Mouse (Mus musculus) hindbrain, embryonic 11.5 days (tissue): ENCODE measurements at regions not wholly inside any gene's neighbourhood (a gene's known extent, or its start where the extent isn't known, plus 50 kb on each side); places are given as distances from the start of the nearest gene placed in this dataset.
"Not testable (repeated sequence)": the region's sequence is repeated elsewhere in the genome, so short reads cannot be mapped to it uniquely, and the experiment has no call there.

Experiments used
- ATAC-seq: fragments of 200-750 bp; cut with Nextera tagmentation; 2 replicates; pipeline ENCODE4 v1.8.0; 2017; ENCODE audit warnings: mild to moderate bottlenecking, moderate TSS enrichment, moderate library complexity; ENCODE audit not compliant: low FRiP score
- DNase-seq: peaks from one replicate; pipeline ENCODE4 v3.0.0-alpha.2; 2015; ENCODE audit warnings: low spot score
- H3K27ac ChIP-seq: fragments of 300-500 bp; sonication (generic); 2 replicates; pipeline ENCODE4 v1.5.1; 2014; ENCODE audit warnings: mild to moderate bottlenecking, low read depth, low read length
- H3K27me3 ChIP-seq: fragments of 300-500 bp; sonication (generic); 2 replicates; pipeline ENCODE4 v1.6.1; 2014; ENCODE audit warnings: mild to moderate bottlenecking, low read length, moderate library complexity, mixed read lengths; ENCODE audit not compliant: control insufficient read depth, insufficient read depth
- H3K36me3 ChIP-seq: fragments of 300-500 bp; sonication (generic); 2 replicates; pipeline ENCODE4 v1.6.1; 2014; ENCODE audit warnings: mild to moderate bottlenecking, low read length, moderate library complexity, mixed read lengths; ENCODE audit not compliant: control insufficient read depth, insufficient read depth
- H3K4me1 ChIP-seq: fragments of 300-500 bp; sonication (generic); replicated peaks from 2 replicates; pipeline ENCODE4 v1.6.1; 2014; ENCODE audit warnings: low read length, mixed read lengths; ENCODE audit not compliant: control insufficient read depth, insufficient read depth
- H3K4me2 ChIP-seq: fragments of 300-500 bp; sonication (generic); replicated peaks from 2 replicates; pipeline ENCODE4 v1.6.1; 2014; ENCODE audit warnings: mild to moderate bottlenecking, low read depth, low read length
- H3K4me3 ChIP-seq: fragments of 300-500 bp; sonication (generic); 2 replicates; pipeline ENCODE4 v1.5.1; 2014; ENCODE audit warnings: low read depth, low read length
- H3K9ac ChIP-seq: fragments of 300-500 bp; sonication (generic); 2 replicates; pipeline ENCODE4 v1.6.1; 2014; ENCODE audit warnings: low read depth, low read length
- H3K9me3 ChIP-seq: fragments of 300-500 bp; sonication (generic); 2 replicates; pipeline ENCODE4 v1.6.1; 2016; ENCODE audit warnings: low read length; ENCODE audit not compliant: control insufficient read depth
- WGBS: fragments of 180-500 bp; shearing (Covaris S2); extraction: QIAGEN DNeasy Blood & Tissue Kit; methylation state at CpG from one replicate; pipeline ENCODE4 v1.1.7; 2014; 5-methylcytosine and 5-hydroxymethylcytosine counted together

DNA sequence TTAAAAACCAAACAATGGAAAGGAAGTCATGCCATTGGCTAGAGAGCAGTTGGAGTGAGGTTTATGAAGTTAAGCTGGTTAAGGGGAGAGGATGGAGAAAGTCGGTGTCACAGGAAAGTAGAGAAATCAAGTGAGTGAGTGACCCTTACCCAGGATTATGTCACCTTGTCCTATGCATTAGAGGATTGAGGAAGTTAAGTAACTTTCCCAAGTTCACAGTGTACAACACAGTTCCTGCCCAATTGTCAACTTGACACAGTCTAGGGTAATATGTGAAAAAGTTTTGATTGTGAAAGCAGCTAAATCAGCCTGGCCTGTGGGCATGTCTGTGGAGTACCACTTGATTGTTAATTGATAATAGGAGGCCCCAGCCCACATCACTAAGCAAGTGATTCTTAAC lies 156.0 kb upstream of the Creb1 start:
- H3K4me3 ChIP-seq, H3K27me3 ChIP-seq, DNase-seq, H3K4me2 ChIP-seq, ATAC-seq, H3K9me3 ChIP-seq, H3K9ac ChIP-seq, H3K27ac ChIP-seq, H3K36me3 ChIP-seq, H3K4me1 ChIP-seq: not testable (repeated sequence)
- 91% methylated on average over 1 of the region's 1 CpGs for WGBS

DNA sequence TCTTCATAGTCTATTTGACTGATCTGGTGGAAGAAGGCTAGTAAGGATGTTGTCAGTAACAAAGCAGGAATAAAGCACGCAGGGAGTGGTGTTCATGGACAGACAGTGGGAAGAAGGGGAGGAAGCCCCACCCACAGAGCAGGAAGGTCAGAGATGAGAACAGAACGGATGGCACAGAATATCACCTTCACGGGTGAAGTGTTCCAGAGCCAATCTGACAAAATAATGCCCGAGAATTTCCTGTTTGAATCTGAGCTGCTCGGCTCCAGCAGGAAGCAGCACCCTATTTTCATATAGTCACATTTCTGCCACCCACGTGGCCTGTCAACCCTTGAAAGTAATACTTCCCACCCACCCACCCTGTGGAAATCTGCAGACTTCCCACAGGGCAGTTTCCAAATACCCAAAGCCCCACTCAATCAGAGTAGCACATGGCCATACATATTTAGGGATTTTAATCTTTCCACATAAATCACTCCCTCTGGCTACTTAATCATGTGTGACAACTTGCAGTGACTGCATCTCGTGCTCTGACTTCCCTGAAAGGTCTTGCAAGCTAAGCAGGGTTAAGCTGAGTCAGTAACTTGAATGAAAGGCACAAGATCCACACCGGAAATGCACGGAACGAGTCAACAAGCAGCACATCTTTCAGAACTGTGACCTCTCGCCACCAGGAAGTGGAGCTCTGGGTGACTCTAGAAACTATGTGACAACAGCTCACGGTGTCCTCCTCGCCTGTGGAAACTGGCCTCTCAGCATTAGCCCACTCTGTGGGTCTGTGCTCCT lies 158.0 kb upstream of the Creb1 start:
- ATAC-seq (no peak), DNase-seq (no peak)
- Histone ChIP-seq H3K27me3 (no peaks in the 10 kb centered on the region), H3K36me3 (no peaks in the 10 kb centered on the region), H3K27ac (no peak overlapping the region), H3K4me2 (no peak overlapping the region), H3K9me3 (no peaks in the 10 kb centered on the region), H3K9ac (no peak overlapping the region), H3K4me3 (no peak overlapping the region), H3K4me1 (no peaks in the 10 kb centered on the region)
- 69% methylated on average over 13 of the region's 13 CpGs for WGBS

DNA sequence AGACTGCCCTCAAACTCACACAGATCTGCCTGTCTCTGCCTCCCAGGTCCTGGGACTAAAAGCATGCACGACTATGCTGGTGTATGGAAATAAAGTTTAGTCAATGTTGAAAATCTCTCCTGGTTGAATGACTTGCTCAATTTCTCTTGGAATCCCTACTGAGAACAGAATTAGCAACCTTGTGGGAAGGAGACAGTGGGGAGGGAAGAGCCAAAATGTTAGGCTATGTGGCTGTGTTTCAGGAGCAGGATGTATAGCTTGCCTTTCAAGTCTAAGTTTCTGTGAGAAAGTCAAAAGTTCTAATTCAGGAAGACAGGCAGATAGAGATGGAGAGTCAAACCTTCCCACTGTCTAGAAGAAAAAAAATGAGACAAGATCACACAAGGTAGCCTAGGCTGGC lies 168.3 kb upstream of the Creb1 start:
- Histone ChIP-seq H3K36me3 (no peaks in the 10 kb centered on the region), H3K9me3 (no peaks in the 10 kb centered on the region), H3K27me3 (no peaks in the 10 kb centered on the region), H3K4me2 (no peak overlapping the region), H3K4me1 (no peaks in the 10 kb centered on the region), H3K27ac (no peak overlapping the region), H3K4me3 (no peak overlapping the region), H3K9ac (no peak overlapping the region)
- WGBS, result 86% methylated on average over 1 of the region's 1 CpGs
- ATAC-seq (no peak), DNase-seq (no peak)

DNA sequence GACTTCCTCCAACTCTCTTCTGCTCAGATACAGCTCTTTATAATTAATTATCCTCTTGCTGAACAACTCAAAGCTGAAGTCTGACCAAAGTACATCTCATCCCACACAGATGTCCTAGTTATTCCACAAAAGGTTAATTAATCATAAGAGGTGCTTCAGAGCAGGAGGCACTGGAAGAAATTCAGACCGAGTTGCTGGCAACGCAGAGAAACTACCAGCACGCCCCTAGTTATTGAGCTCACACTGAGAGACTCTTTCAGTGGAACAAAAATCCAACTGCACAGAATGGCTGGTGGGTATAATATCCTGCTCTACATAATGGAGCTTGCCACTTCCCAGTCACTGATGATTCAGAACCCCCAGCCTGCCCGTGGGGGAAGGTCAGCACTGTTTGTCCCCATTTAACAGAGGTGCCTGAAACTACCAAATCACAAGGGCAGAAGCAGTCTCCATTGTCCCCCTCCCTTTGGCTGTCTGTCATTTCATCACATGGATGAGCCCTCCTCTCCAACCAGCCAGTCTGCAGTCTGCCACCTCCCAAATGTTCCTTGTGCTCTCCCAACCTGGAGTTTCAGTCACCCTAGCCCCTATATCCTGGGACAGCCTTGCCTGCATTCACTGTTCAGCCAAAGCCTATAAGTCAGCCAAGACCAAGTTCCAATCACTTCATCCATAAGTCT lies 170.3 kb upstream of the Creb1 start:
- no peak for DNase-seq
- Histone ChIP-seq H3K27me3 (no peaks in the 10 kb centered on the region), H3K9ac (no peak overlapping the region), H3K4me1 (no peaks in the 10 kb centered on the region), H3K4me3 (no peak overlapping the region), H3K9me3 (no peaks in the 10 kb centered on the region), H3K27ac (no peak overlapping the region), H3K36me3 (no peaks in the 10 kb centered on the region), H3K4me2 (no peak overlapping the region)
- WGBS, result 78% methylated on average over 4 of the region's 4 CpGs
- ATAC-seq, result no peak

DNA sequence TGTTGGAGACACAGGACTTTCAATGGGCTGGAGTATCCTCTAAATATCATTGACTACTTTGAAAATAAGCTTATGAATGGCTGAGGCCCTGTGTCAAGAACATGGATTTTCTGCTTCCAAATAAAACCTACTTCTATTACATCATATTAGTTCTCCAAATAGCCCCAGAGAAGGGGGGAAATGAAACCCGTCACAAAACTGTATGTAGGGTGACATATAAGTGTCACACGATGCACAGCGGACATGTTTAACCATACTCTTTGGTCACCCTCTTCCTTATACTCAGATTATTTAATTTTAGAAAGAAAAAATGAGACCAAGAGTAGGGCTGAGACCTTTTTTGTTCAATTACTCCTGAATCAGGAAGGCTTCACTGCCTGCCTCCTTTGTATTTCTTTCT lies 189.2 kb upstream of the Creb1 start:
- Histone ChIP-seq H3K27me3 (no peaks in the 10 kb centered on the region), H3K4me1 (no peaks in the 10 kb centered on the region), H3K9me3 (no peaks in the 10 kb centered on the region), H3K9ac (no peak overlapping the region), H3K4me3 (no peak overlapping the region), H3K27ac (no peak overlapping the region), H3K36me3 (no peaks in the 10 kb centered on the region), H3K4me2 (no peak overlapping the region)
- ATAC-seq (no peak), DNase-seq (no peak)
- 64% methylated on average over 3 of the region's 3 CpGs for WGBS

DNA sequence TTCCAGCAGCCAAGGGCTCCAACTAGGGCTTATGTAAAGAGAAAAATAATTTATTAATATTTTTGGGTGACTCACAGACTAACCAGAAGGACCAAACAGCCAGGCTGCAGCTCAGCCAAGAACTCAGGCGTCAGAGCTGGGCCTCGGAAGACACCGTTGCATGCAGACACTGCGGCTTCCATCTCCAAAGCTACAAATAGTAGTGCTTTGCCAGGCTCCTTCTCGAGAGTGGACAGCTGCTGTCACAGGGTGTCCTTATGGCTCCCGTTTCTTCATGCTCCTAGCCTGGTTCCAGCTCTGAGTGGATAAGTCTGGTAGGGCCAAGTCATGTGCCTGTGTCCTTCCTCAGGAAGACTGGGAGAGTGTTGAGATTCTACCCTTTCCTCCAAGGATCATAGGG lies 190.8 kb upstream of the Creb1 start:
- 89% methylated on average over 6 of the region's 6 CpGs for WGBS
- no peak for ATAC-seq

DNA sequence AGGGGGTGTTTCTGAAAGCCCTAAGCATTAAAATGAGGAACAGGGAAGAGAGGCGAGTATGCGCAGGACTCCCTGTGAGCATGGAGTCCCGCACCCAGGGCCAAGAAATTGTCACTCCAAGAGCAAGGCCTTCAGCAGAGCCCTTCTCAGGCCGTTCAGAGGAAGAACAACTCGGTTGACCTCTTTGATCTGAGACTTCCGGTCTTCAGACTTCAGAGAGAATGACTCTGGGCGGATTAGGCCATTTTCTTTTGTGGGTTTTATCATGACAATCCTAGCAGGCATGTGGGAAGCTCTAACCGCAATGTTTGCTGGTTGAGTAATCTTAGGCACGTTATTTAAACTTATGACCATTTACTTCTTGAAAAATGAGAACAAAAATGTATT lies 193.9 kb upstream of the Creb1 start:
- DNase-seq (peak; percentile 16), ATAC-seq (no peak)
- Histone ChIP-seq H3K36me3 (no peaks in the 10 kb centered on the region), H3K27me3 (no peaks in the 10 kb centered on the region), H3K4me1 (no peaks in the 10 kb centered on the region), H3K9ac (no peak overlapping the region), H3K4me3 (no peak overlapping the region), H3K9me3 (no peaks in the 10 kb centered on the region), H3K27ac (no peak overlapping the region), H3K4me2 (no peak overlapping the region)
- whole genome bisulfite sequencing, result 41% methylated on average over 9 of the region's 9 CpGs

More for the DNA sequence above, 190.8 kb upstream of the Creb1 start:
- Histone ChIP-seq H3K4me2 (no peak overlapping the region), H3K9ac (no peak overlapping the region), H3K9me3 (no peaks in the 10 kb centered on the region), H3K36me3 (no peaks in the 10 kb centered on the region), H3K27ac (no peak overlapping the region), H3K4me3 (no peak overlapping the region), H3K4me1 (no peaks in the 10 kb centered on the region), H3K27me3 (no peaks in the 10 kb centered on the region)
- no peak for DNase-seq

DNA sequence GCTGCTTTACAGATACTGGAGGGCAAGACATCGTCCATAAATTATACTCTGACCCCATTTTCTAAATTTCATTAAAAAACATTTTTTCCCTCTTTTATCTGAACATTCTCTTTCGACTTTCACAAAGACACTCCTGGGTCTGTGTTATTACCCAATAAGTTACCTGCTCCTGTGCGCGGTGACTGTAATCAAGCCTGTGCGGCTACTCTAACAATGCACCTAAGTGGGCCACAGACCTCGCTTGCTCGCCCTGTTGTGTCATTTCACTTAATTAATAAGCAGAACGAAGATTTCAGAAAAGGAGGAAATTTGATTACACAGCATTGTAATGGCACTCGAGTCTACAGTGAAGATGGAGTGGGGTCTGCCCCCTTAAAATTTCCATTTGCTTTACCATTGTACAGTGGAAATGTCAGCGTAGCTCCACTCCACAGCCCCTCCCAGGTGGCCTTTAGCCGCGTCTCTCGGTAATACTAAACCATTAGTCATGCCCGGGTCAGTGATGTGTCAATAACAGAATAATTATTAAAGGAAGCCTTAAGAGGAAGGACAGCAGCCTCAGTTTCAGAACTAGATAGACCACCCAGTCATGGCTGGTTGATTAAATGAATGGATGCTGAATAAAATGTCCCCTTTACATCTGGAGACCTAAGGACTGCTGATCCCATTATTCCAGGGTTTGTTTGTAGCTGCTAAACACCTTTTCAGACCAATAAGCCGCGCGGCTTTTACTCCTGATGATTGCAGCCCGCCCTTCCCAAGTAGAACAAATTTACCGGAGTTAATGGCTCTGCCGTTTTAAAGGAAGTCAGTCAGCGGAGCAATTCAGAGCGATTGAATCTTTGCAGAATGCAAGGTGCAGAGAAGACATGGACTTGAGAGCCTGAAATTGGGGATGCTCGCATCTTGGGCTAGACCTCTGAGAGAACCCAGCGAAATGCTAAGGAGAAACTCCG lies 194.5 kb upstream of the Creb1 start:
- DNase-seq, result peak; percentile 27
- Histone ChIP-seq H3K27me3 (no peaks in the 10 kb centered on the region), H3K9me3 (no peaks in the 10 kb centered on the region), H3K9ac (no peak overlapping the region), H3K4me3 (no peak overlapping the region), H3K36me3 (no peaks in the 10 kb centered on the region), H3K4me1 (no peaks in the 10 kb centered on the region), H3K27ac (no peak overlapping the region), H3K4me2 (no peak overlapping the region)
- 55% methylated on average over 25 of the region's 25 CpGs for WGBS
- peak; percentile 66 for ATAC-seq
